Mouse (Mus musculus): ENCODE measurements at regions not wholly inside any gene's neighbourhood (a gene's known extent, or its start where the extent isn't known, plus 50 kb on each side); places are given as distances from the start of the nearest gene placed in this dataset.
A peak's percentile ranks its signal among the peaks of the same experiment; 100 is the strongest.

DNA sequence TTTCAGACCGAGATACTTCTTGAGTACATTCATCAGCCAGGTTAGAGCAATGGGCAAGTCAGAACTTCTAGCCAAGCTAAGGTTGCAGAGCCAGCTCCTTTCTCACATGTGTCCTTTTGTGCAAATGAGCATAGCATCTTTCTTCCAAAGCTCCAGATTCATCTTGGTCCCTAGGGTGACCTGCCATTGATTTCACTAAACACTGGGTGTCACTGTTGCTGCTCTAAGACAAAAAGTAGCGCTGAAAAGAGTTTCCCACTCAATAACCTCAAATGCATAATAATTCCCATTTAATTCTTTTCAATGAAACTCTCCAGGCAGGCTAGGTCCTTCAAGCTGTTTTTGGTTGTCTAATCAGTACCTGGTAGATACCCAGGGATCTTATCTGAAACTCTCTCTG lies 688.6 kb upstream of the BB014433 start:
- no peak for DNase-seq (ENCODE audit: low spot score)

DNA sequence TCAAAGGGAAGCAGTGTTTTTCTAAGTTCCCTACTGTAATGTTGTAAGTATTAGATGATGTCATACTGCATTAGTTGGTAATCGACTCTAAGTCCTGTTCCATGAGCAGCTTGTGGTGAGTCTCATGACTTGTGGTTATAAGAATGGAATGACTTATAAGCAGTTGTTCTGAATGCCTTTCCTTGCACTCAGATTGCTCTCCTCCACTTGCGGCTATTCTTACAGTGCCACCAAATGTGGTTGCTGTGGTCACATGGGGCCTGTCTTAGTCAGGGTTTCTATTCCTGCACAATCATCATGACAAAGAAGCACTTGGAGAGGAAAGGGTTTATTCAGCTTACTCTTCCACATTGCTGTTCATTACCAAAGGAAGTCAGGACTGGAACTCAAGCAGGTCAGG lies 685.4 kb upstream of the BB014433 start:
- DNase-seq (ENCODE audit: low spot score): no peak

DNA sequence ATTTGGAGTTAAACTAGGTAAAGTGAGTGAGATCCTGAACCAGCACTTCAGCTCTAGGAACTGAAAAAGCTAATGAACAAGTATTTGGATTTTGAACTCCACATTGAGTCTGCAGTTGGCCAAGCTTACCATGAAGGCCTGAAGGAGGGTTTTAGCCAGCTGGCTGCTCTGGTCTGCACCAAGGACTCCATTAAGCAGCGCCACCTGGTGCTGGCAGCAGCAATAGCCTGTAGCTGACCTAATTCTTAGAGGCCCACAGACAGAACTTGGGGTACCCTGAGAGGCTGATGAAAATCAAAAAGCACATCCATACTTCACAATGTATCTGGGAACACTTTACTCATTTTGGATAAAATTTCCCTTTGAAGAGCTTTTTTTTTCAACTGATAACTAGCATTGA lies 683.2 kb upstream of the BB014433 start:
- peak; percentile 77 for DNase-seq (ENCODE audit: low spot score)

DNA sequence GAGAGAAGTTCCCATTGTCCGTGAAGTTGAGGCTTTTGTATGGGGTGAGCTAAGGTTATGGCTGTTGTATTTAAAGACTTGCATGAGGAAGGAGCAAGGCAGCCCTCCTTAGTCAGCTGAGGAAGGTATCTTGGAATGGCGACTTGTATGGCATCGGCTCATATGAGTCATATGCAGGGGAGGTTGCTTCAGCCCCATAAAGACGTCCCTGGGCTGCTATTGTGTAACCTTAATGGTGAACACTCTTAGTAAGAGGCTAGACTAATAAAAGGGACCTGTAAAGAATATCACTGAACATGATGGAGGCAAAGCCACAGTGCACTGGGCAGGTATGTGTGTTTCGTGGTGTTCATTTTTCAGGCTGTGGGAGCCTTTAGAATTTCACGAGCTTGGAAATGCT lies 680.4 kb upstream of the BB014433 start:
- no peak for DNase-seq (ENCODE audit: low spot score)
